Mouse (Mus musculus) kidney, adult 2 months (tissue): ENCODE data around the gene Cemip2.

Experiments used
- CTCF ChIP-seq: fragments of 200-500 bp; conservative IDR thresholded peaks from 2 replicates; pipeline ENCODE4 v1.5.1; 2011; ENCODE audit warnings: low read depth, mild to moderate bottlenecking, control low read depth, low read length, moderate library complexity, mixed read lengths; ENCODE audit not compliant: insufficient read depth, insufficient read length
- POLR2A ChIP-seq: fragments of 200-500 bp; IDR thresholded peaks from one replicate; pipeline ENCODE4 v1.6.1; 2011; ENCODE audit warnings: low read depth, low read length, control low read depth

DNA sequence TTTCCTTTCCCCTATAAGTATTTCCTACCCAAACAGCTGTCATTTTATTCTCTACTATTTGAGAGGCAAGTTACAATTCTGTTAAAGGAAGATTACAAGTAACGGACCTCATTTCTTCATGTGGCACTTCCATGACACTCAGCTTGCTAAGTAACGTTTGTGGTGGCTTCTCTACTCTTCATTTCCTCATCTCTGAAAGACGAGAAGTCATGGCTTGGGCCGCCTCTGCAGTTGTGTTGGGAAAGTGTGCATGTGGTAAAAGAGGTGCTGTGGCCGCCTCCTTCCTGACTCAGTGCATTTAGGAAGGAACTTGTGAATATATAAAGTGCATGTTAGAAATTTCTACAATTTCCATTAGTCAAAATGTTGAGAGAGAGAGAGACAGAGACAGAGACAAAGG is 18.2 kb downstream of the Cemip2 start:
- TF ChIP-seq CTCF (no peak), POLR2A (no peak)
